Mouse (Mus musculus) telencephalon, adult 2 months (tissue): ENCODE data around the gene Gm17720.
A peak's percentile ranks its signal among the peaks of the same experiment; 100 is the strongest.
"Not testable (repeated sequence)": the region's sequence is repeated elsewhere in the genome, so short reads cannot be mapped to it uniquely, and the experiment has no call there.

ENCODE experiments used
- DNase-seq: peaks from one replicate; pipeline ENCODE4 v3.0.0-alpha.2; 2011; ENCODE audit warnings: low read depth, low spot score

The Gm17720 gene

DNA sequence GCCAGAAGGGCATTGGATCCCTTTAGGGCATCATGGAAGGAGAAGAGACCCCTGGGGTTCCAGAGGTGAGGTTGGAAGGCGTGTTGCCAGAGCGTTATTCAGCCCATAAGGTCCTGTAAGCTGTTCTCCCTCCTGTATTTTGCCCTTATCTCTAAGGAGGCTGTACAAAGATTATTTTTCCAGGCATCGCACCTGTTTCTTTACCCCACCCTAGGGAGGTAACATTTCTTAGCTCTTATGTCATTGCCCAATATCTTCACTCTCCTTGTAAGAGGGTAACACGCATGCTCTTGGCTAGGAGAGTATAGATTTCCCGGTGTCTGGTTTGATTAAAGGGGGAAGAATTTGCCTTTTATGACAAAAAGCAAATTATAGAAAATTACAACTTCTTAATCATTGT is 62.9 kb downstream of the Gm17720 start, which contains the start of gene Chst4:
TSS of gene Chst4 (minus strand) at position 82 of the 400 bp plus-strand sequence.
- DNase-seq = no peak

DNA sequence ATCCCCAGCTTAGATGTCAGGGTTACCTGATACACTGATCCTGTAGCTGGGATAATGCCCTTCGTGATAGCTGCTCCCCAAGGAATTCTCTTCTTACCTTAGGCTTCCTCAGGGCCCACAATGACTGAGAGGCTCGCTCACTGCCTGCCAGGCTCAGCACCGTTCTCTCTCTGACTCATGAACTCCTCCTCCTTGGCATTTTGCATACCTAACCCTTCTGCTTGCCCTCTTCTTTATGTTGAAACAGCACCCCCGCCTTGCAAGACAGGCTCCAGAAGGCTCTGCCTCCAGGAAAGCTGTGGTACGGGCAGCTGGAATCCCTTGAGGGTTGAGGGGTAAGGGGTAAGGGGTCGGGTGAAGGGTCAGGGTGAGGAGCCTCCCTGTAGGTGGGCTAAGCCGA is 63.3 kb downstream of the Gm17720 start:
- DNase-seq = no peak

DNA sequence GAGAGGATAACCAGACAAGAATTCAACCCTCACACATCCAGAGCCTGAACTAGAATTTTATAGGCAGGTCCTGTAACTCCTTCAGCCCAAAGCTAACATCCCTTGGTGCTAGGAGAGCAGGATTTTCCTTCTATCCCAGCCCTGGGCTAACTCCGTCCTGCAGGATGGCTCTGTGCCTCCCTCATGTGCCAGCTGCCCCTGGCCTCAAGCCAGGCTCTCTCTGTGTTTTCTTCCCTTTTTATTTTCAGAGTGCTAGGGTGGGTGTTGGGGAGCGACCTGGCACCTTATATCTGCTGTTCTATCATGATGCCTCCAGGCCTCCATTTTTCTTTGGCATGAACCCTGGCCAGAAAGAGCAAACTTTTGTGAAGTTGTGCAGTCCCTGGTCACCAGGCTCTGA is 66.4 kb downstream of the Gm17720 start:
- no peak for DNase-seq

DNA sequence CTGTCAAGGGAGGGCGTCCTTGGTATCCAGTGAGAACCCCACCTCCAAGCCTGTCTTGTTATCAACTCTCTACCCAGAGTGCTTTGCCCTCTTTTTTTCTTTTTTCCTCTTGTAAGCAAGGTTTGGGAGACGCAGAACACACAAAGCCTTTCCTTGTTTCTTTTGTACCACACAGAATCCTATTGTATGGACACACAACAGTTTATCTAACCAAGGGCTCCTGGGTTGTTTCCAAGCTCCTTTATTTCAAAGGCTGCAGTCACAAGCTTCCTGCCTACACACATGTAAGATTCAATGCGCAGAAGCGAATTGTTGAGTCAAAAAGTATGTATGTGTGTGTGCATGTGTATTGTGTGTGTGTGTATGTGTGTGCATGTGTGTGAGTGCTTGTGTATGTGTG is 68.2 kb downstream of the Gm17720 start:
- peak; percentile 71 for DNase-seq

DNA sequence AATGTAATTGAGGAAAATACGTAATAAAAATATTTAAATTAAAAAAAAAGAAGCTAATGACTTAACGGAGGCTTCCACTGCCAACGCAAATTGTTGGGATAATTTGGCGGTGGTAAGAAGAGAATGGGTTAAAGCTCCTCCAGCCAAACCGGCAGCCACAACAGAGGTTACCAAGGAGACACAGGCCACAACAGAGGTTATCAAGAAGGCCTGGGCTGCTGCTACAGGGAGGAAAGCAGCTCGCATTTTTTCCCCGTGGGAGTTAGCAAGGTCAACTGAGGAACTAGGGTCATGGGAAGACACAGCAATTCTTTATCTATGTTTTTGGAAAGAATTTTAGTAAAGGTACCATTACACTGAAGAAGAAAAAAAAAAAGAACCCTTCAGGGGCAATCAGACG is 68.8 kb downstream of the Gm17720 start:
- not testable (repeated sequence) for DNase-seq
